Mouse (Mus musculus) C2C12 (cell line): Measurements from ENCODE around the gene Itgae.

Experiments used
- CEBPB ChIP-seq: IDR thresholded peaks from one replicate; pipeline ENCODE4 v1.6.1; 2011; ENCODE audit warnings: low read depth, mild to moderate bottlenecking, control low read depth, moderate library complexity
- CTCF ChIP-seq: IDR thresholded peaks from one replicate; pipeline ENCODE4 v1.5.1; 2011; ENCODE audit not compliant: control insufficient read depth, insufficient read depth, insufficient read length
- FOSL1 ChIP-seq: IDR thresholded peaks from one replicate; pipeline ENCODE4 v1.8.0; 2011; ENCODE audit warnings: mild to moderate bottlenecking, low read length; ENCODE audit not compliant: poor library complexity, insufficient read depth, severe bottlenecking
- MAX ChIP-seq: IDR thresholded peaks from one replicate; pipeline ENCODE4 v1.6.1; 2011; ENCODE audit warnings: mild to moderate bottlenecking, control low read depth
- MYOD1 ChIP-seq: IDR thresholded peaks from one replicate; pipeline ENCODE4 v1.6.1; 2011; ENCODE audit warnings: low read depth; ENCODE audit not compliant: control insufficient read depth, insufficient read length
- MYOG ChIP-seq: IDR thresholded peaks from one replicate; pipeline ENCODE4 v1.6.1; 2011; ENCODE audit not compliant: control insufficient read depth, insufficient read length; ENCODE audit errors: extremely low read depth
- USF1 ChIP-seq: IDR thresholded peaks from one replicate; pipeline ENCODE4 v1.6.1; 2011; ENCODE audit warnings: low read depth, mild to moderate bottlenecking, control low read depth, moderate library complexity

- TF ChIP-seq CTCF (no peak), USF1 (no peak), MYOD1 (no peak), MYOG (no peak), CEBPB (no peak), FOSL1 (no peak), MAX (no peak)
Observed at GRCm38 (mm10) chr11:73087700-73088480, 2.5 kb upstream of the Itgae start.
